Mouse (Mus musculus) c-Kit-positive CD71-negative TER-119-negative erythroid progenitor cells, embryonic 14.5 days (primary cell): ENCODE results near the gene Tec.

Source experiments
- DNase-seq: peaks from one replicate; pipeline ENCODE4 v3.0.0-alpha.2; 2013; ENCODE audit warnings: low read depth

Tec gene

GRCm38 (mm10) chr5:72732885-72733284, 135.4 kb downstream of the Tec start:
- no peak for DNase-seq

DNA sequence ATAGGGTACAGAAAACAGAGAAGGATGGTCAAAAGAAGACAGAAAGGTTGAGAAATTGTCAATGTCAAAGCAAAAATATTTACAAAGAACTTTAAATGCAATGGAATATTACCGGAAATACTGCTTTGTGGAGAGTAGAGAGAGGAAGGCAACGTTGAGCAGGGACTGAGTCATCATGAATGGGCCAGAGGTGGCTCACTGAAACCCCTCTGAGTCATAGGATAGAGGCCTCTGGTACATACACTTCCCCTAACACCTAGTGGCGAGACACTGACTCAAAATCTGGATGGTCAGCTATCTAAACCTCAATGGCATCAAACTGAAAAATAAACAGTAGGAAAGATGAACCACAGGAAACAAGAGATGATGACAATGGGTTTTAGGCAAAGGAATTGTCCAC, 142.9 kb downstream of the Tec start:
- DNase-seq: peak; percentile 18

DNA sequence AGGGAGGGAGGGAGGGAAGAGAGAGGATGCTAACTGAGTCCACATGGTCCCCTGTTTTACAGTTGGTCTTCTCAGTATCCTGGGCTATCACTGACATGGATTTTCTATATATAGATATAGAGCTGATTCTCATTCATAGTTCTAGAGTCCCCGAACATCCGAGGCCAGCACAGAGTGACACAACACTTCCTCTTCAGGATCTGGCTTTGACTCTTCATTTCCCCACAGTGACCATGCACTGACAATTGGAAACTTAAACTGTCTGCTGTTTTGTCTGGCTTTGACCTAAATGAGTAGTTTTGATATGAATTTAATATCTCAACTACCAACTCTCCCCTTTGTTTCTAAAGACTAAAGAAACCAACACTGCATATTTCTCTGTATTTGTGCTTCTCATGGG, 144.9 kb downstream of the Tec start:
- DNase-seq: no peak

GRCm38 (mm10) chr5:72720587-72720986, 147.7 kb downstream of the Tec start:
- no peak for DNase-seq

DNA sequence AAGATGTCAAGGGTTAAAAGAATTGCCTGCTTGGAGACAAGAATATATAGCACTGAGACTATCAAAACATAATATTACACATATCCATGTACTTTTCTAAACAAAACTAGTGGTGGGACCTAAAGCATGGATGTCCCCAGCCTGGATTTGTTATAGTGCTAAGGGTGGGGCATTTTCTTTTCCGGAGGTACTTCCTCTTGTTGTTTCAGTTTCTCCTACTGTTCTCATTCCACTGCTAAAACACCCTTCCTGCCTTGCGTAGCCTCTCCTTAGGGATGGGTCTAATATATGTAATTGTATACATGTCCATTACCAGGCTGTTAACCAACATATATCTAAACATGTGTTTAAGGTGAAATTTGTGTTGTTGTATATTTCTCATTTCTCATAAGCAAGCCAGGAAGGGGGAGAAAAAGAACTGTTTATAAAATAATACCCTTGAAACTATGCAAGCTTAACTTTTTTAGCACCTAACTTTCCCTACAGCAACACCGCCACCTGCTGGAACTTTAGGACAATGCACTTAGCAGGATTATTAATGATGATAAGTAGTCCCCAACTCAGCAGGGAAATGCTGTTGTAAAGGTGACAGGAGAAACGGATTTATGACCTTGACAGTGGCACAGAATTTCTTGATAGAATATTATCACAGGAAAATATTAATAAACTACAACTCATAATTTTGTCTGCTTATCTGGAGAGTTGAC, 157.6 kb downstream of the Tec start:
- peak; percentile 53 for DNase-seq

DNA sequence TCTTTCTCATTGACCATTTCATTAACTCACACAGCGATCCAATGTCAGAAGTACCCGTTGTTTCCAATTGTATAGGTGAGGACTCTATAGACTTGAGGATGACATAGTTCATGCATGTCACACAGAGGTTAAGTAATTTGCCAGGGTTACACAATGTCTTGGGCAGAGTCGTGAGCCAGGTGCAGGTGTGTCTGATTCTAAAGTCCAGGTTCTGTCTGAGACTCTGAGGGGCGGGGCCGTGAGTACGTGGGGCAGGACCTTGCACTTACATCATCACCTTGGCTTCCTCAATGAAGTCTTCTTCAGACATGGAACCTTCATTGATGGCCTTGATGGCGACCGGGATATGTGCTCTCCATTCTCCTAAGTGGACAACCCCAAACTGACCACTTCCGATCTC, 158.3 kb downstream of the Tec start:
- DNase-seq: no peak

DNA sequence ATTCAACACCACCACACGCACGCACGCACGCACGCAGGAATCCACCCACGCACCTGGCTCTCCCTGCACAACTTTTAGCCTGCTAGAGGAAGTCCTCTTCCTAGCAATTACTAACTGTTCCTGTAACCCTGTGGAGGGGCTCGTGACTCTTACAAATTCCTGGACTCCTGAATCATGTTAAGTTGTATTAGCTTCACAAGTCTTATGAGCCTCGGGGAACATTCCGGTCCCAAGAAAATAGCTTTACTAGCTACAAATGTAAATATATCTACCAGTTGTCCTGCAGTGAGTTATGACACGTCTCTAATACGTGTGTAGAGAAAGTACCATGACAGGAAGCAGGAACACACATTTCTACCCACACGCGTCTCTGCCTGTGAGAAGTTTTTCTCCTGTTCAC, 158.8 kb downstream of the Tec start:
- DNase-seq: no peak

DNA sequence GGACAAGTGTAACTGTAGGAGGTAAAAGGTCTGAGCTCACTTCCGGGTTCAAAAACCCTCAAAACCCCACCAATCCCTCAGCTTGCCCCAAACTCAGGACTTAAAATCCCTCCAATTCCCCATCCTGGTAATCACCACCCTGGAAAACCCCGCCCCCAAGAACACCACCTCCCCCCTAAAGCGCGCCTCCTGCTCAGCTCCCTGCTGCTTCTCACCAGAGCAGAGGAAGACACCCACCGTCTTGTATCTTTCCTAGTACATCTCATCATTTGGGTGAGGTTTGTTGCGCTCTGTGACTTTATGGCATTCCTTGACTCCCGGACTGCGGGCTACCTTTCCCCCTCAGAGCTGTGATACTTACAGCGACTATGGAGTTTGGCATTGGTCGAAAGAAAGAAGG, 161.6 kb downstream of the Tec start:
- DNase-seq: no peak

GRCm38 (mm10) chr5:72706095-72706494, 162.2 kb downstream of the Tec start:
- DNase-seq: no peak
